Mouse (Mus musculus) cerebellum, adult 2 months (tissue): ENCODE data around the gene H3f3b.

Experiments
- CTCF ChIP-seq: fragments of 200-500 bp; IDR thresholded peaks from 2 replicates; pipeline ENCODE4 v1.5.1; 2011; ENCODE audit warnings: low read depth, mild to moderate bottlenecking, control low read depth, low read length, moderate library complexity, borderline replicate concordance; ENCODE audit not compliant: insufficient read depth
- POLR2A ChIP-seq: fragments of 200-500 bp; IDR thresholded peaks from 2 replicates; pipeline ENCODE4 v1.6.1; 2011; ENCODE audit warnings: low read length, control low read depth, borderline replicate concordance; ENCODE audit not compliant: insufficient read depth

GRCm38 (mm10) chr11:116000607-116001006 lies 27.2 kb downstream of the H3f3b start:
- no peak for TF ChIP-seq CTCF
- no peak for TF ChIP-seq POLR2A
